Mouse (Mus musculus) cerebellum, postnatal 4 days (tissue): ENCODE data around the gene Ppfia3.
"Not testable (repeated sequence)": the region's sequence is repeated elsewhere in the genome, so short reads cannot be mapped to it uniquely, and the experiment has no call there.

ENCODE experiments used
- DNase-seq, 2 experiments: peaks; one replicate each; pipeline ENCODE4 v3.0.0; 2022; ENCODE audit warnings: low spot score in 2 of 2, mixed read lengths in 1 of 2

The Ppfia3 gene

DNA sequence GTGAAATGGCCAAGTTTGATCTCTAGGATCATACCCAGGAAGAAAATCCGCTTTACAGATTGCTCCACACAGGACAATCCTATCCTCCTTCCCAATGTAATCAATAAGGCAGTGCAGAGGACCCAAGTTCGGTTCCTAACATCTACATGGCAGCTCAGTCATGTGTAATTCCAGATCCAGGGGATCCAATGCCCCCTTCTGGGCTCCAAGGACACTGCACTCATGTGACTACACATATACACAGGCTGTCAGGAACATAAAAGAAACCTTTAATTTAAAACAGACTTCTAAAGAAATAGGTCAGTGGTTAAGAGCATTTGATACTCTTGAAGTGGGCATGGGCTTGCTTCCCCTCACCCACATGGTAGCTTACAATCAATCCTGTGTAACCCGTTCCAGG is 19.3 kb upstream of the Ppfia3 start:
- no peak for DNase-seq

DNA sequence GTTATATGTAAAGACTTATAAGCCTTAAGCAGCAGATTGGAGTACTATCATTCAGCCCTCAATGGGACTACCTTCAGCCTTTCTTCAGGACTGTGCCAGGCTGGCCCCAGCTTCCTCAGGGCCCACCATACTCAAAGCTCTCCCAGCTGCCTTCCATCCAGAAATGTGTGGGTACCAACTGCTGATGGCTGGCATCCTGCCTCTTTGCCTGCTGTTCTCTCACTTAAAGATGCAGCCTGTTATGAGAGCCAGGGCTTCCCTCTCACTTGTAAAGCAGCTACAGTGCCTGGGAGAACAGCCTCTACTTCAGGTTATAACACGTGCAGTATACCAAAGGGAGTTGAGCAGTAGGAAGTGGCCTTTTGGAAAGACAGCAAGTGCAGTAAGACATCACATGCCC is 9.2 kb upstream of the Ppfia3 start:
- no peak for DNase-seq

DNA sequence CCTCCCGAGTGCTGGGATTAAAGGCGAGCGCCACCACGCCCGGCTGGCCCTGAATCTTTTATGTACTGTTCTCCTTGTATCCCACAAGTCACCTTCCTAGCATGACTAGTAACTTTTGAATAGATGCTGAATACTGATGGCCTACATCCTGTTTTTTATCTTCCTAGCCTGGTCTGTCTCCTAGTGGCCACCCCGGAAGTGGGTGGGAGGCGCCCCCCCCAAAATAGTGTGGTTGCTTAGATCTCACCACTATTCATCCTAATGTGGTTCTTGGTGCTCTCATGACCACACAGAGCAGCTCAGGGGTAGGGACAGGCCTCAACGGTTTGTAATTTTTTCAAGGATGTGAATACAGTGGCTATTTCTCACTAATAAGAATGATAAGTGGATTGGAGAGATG is 7.8 kb upstream of the Ppfia3 start:
- no peak for DNase-seq

DNA sequence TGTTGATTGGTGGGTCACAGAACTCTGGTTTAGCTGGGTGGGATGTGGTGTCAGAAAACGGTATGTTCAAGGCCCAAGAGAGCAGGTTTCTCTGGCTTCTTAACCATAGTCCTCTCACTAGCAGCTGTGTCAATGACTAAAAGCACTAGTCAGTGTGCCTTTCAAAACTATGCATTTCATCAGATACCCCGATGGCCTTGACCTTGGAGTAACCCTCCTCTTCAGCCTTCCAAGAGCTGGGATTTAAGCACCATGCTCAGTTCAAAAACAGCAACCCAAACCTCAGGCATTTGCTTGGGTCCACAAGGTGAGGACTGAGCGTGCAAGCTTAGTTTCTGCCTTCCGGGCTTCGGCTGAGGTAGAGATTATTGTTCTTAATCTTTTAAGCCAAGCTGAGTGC is 5.6 kb upstream of the Ppfia3 start:
- DNase-seq: no peak

DNA sequence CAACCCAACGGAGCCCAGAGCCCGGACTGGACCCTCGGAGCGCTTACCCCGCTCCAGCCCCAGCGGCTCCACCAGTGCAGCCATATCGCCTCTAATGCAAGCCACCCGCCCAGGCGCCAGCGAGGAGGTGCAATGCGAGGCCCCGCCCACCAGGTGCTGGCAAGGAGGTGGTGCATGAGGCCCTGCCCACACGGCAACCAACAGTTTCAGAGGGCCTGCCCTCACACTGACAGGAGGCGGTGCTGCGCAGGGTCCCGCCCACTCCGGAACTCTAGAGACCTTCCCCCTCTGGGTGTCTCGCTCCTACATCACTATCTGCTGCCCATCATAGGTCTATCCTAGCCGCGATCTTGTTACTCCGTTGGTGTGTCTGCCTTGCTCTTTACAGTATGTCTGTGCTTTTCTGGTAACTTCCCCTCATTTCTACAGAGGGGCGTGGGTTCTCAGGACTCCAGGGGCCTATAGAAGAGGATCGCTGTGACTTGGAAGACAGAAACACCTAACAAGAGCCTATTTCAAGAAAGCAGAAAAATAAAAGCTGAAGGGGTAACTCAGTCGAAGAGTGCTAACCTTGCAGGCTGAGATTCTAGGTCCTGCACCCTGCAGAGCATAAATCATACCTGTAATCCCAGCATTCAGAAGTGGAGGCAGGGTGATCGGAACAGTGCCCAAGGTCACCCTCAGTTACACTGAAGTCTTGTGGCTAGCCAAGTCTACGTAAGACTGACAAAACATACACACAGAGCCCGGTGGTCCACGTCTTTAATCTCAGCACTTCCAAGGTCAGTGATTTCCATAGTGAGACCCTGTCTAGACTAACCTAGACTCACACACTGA is 3.9 kb upstream of the Ppfia3 start, which contains the start of gene Lin7b:
Lin7b (minus strand) TSS at position 109 of the 837 bp plus-strand sequence.
- DNase-seq: peak; percentile 74 to 82

DNA sequence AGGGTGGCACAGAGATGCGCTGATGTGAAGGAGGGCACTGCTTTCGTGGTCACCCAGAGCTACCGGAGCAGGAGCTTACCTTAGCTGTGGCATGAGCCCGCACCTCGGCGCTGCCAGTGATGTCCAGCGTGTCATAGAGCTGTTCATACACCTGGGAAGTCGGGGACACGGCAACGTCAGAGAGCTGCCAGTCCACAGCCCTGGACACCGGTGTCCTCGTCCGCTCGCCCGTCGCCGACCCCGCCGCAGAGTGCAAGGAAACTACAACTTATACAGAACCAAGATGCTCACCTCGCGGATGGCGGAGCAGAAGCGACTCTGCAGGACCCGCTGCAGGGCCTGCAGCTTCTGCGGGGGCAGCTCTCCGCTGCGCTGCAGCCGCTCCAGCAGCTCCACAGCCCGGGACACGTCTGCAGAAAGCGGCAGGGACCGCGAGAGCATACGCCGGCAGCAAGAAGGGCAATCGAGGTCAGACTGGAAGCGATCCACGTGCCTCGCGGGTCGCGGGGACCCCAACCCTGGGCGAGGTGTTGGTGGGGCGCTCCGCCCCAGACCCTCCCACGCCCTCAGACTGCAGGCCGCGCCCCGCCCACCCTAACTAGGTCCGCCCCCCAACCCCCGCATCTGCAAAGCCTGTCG is 3.1 kb upstream of the Ppfia3 start:
- DNase-seq: peak in 1 of 2 experiments; percentile 28

DNA sequence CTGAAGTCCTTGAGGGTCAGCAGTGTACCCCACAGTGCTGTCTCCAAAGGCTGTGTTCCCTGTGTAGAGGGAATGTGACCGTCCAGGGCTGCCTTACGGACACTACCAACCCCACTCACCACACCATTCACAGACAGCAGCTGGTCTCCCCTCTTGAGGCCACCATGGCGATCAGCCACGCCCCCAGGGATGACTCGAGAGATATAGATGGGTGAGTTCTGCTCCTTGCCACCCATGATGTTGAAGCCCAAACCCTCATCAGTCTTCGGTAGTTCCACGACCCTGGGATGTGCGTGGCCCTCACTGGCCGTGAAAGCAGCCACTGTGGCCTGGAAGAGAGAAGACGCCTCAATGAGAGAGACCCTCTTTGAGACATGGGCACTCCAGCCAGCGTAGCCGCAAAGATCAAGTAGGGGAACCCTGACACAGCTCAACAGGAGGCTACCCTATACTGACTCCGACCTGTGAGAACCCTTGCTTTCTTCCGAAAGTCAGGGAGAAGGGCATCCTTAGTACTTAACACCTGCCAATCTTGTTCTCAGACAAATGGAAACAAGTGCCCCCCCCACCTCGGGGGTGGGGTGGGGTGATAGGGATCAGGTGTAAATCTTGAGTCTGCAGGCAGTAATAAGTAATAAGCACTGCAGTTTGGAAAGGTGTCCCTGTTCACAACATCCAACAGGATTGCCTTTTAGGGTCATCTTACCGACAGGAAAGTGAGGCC is 2.4 kb upstream of the Ppfia3 start:
- DNase-seq: no peak

DNA sequence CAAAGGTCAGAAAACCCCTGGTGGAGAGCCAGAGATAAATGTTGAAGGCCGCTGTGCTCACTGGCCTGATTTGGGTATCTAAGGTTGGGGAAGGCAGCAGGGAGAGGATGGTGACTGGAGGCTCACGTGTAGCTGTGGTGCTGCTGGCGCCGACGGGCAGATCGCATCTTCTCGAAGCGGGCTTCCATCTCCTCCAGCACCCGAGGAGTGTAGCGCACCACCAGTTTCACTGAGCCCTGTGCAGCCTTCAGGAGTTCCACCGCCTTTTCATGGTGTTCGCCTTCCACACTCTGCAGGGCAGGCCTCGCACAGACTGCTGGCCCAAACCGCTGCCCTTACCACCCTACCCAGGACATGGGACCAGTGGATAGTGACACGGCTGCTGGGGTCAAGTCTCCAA is 1.4 kb upstream of the Ppfia3 start:
- DNase-seq: no peak

DNA sequence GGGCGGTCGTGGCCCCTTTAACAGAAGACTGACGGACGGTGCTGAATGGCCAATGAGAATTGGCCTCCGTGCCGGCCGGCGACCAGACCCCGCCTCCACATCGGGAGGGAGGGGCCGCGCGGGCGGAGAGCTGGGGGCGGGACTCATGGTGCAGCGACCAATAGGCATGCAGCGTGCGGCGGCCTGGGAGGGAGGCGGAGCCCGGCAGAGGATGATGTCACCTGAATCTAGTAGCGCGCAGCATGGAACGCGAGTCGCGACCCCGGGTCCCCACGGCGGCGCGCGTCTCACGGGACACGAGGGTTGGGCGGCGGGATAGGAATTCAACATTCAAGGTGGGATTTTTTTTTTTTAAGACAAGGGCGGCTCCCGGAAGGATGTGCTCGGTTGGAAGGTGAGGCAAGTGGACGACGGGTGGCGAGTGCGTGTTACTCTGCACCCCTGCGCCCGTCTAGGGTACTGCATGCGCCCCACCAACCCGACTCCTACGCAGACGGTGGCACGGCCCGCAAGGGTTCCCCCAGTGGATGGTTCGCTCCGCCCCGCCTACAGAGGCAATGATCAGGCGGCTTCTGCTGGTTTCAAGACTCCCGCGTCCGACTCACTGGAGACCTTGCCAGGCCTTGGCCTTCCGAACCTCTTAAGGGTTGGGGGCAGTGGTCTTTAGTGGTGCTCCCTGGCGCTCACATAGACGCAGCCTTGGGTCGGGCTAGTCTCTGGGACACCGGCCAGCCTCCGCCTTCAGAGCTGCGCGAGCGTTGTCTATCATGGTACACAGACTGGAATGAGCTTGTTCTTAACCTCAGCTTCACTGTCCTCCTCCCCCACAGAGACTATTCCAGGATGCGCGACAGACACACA is 431 bp upstream of the Ppfia3 start:
- peak; percentile 98 for DNase-seq

DNA sequence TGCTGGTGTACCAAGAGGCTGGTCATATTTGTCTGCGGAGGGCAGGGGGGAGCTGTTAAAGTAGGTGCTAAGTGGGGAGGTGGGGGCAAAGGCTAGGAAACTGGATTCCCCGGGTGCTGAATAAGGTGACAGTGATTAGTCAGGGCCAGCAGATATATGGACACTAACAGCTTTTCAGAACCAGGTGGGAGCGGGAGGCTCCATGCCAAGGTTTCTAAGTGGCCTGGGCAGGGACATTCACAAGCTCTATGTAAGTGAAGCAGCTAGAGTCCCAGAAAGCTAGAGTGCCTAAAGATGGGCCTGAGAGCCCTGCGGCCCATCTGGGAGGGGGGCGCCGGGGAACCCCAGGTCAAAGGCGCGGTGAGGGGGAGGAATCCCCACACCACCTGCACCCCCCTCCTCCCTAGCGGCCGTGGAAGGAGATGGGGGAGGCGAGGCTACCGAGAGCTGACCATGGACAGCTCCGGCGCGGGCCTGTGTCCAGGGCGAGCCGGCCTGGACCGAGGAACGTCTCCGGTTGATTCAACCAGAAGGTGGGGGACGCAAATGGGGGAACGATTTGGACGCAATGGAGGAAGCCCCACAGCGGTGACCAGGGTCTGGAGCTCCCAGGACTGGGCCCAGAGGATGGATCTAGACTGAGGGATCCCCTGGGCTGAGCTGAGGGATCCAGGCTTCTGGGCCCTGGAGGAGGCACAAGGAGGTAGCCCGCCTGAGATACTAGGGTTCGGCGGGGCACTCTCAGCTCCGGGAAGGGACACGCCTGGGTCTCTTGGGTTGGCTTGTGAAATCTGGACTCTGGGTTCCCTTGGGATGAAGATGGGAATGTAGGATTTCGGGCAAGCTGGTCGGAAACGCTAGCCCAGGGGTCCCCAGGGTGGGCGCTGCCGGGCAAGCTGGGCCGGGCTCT is 822 bp downstream of the Ppfia3 start:
- peak in 1 of 2 experiments; percentile 51 for DNase-seq

DNA sequence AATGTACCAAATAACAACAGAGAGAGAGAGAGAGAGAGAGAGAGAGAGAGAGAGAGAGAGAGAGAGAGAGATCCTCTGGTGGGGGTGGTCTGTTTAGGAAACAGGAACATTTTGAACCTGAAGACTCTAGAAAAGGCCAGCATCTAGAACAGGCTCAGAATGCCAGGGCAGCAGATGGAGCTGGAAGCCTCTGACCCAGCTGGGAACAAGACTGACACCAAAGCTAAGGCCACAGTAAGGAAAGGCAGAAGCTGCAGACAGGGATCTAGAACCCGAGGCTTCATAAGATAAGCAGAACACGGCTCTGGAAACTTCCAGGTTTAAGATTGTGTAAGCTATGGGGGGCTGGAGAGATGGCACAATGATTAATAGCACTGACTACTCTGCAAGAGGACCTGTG is 2.8 kb downstream of the Ppfia3 start:
- no peak for DNase-seq

DNA sequence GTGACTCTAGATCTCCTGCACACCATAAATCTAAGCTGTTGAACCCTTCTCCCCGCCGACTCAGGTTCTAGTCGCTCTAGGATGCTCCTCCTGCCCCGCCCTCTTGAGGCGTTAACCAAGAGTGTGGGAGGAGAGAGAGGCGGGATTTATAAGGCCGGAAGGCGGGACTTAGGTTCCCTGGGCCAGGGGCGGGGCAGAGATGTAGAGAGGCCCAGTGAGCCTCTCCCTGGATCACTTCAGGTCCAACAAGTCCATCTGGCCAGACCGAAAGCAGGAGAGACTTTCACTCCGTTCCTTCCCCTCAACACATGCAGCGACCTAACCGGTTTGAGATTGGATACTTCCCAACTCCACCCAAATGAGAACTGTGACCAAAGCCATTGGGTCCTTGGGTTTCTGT is 4.0 kb downstream of the Ppfia3 start:
- no peak for DNase-seq

DNA sequence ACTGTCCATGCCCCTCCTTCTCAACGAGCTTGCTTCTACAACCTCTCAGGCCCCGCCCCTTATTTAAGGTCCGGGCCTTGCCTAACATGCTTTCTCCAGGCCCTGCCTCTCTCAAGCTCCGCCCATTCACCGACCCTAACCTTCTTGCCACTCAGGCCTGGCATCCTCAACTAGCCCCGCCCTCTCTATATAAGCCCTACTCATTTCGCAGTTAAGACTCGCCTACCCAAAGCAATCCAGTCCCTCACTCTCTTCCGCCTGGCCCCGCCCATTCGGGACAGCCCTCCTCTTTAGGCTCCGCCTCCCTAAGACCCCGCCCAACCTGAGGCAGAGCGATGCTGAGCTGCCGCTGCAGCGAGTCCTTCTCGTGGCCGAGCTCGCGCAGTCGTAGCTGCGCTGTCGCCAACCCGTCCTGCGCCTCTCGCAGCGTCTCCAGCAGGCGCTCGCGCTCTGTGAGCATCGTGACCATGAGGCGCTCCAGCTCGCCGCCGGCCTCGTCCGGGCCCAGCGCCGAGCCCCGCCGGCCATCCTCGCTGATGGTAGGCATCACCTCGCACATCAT is 5.5 kb downstream of the Ppfia3 start:
- DNase-seq: peak; percentile 58 to 84

DNA sequence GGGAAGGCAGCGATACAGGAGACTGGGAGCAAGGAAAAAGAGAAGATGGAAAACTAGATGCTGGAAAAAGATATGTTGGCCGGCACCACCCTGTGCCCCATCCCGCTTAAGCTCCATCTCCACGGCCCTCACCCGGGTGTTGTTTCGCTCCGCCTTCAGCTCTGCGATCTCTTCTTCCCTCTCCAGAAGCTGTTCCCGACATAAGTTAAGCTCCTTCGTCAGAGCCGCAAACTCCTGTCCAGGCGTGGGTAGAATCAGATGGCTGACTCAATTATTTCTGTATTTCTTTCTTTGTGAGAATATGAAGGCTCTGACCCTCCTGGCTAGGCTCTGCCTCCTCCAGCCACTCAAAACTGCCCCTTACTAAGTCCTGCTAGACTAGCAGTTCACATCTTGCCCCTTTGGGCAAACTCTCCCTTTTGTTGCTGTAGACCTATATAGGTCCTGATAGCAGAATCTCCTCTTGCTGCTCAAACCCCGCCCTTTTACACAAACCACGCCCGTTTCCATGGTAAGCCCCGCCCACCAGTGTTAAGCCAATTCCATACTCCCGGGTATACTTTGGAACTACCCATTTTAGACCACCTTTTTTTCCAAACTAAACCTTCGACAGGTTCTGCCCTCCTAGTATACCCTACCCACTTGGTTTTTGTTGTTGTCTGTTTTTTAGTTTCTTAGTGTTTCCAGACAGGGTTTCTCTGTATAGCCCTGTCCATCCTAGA is 6.3 kb downstream of the Ppfia3 start:
- no peak for DNase-seq

DNA sequence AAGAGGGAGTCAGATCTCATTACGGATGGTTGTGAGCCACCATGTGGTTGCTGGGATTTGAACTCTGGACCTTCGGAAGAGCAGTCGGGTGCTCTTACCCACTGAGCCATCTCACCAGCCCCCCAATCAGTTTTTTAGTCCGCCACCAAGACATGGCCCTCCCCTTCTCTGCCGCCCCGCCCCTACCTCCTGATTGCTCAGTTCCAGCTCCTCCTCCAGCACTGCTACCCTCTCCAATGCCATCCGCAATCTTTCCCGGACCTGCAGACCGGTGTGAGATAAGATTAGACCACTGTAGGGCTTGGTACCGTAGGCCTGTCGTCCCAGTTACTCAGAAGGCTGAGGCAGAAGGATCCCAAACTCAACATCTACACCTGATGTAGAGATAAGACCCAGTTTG is 7.7 kb downstream of the Ppfia3 start:
- not testable (repeated sequence) for DNase-seq

DNA sequence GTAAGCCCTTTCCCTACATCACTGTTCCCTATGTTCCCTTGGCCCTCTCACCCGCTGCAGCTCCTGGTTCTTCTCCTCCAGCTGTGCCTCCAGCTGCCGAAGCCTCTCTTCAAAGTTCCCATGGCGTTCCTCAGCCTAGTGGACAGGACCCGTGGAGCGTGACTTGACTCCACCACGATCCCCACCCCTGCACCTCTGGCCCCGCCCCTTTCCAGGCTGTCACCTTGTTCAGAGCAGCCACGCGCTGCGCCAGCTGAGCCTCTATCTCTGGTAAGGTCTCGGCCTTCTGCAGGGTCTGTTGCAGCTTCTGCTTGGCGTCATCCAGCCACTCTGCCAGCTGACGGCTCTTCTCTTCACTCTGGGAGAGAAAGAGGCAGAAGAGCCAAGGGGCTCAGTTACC is 10.7 kb downstream of the Ppfia3 start:
- no peak for DNase-seq

DNA sequence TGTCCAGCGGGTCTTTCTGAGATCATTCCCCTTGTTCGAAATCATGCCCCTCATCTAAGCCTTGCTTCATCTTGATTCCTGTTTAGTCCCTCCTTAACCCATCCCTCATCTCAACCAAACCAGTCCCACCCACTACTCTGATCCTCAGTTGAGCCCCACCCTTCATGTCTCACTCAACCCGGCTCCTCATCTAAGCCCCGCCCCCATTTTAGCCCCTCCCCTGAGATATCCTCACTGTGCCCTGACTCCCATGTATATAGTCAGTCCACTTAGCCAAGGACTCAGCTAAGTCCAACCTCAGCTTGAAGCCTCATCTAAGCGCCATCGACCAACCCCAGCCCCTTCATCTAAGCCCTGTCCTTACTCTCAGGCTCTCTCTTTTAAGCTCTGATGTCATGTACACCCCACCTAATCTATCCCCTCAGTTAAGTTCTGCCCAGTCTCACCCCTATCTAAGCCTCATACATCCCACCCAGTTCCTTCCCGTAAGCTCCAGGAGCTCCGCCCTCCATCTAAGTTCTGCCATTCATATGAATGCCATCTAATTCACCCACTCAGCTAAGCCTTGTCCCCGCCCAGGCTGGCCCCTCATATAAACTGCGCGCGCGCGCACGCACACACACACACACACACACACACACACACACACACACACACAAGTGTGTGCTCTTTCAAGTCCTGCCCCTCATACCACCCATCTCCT is 11.3 kb downstream of the Ppfia3 start:
- no peak for DNase-seq

DNA sequence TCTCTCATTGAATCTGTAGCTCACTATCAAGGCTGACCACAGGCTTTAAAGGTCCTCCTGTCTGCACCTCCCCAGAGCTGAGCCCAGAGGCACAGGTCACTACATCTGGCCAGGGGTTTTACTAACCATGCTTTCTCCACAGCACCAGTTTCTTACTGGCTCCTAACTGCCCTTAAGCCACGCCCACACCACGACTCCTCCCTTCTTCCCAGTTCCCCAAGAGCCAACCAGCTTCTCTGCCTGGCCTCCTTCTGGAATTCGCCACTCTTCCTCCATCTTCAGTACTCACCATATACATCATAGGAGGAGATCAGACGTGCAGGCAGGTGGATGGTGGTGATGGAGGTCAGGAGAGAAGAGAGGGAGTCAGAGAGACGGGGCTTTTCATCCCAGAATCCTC is 13.8 kb downstream of the Ppfia3 start:
- DNase-seq: no peak

DNA sequence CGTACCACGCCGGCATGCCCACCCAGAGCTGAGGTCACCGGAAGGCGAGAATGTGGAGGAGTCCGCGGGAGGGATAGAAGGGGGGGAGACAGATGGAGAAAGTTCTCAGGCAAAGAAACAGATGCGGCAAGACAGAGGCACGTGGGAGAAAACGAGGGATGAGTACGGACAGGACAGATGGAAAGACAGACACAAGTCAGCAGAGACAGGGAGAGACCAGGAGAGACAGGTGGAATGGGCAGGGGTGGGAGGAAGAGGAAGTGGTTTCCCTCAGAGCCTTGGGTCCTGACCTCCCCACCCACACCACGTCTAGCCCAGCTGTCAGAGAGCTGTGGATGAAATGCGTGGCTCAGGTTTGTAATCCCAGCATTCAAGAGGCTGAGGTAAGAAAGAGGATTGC is 19.9 kb downstream of the Ppfia3 start:
- no peak for DNase-seq
